20 mouse cellular contexts compared by ENCODE assay signal in the genomic region with DNA sequence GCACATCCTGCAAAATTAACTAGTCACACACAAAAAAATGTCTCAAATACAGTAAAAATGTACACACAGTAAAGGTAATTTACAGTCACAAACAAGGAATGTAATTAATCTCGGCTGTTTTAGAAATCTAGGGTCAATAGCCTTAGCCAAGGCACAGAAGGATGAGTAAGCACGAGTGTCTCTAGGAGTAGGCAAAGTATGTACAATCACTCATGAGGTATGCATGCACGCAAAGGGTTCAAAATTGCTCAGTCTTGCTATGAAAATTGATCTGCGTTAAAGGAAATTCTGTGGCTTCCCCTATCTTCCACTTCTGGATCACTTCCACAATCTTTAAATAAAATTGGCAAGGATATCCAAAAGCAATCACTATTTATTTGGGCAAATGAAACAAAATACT.
"Had no signal": no experiment of that assay in that cellular context is flagged by ENCODE, and none has a peak within 500 bp of the region (broad histone marks: within the 10 kb centered on the region; RNA-seq: fewer than 3 reads in every experiment).

No protein-coding gene starts in this region.

- ATAC-seq: liver, postnatal 0 days; lung, postnatal 0 days; midbrain, embryonic 16.5 days had no signal

- DNase-seq: liver, postnatal 0 days; lung, adult 2 months; lung, postnatal 14 days; lung, postnatal 36 days; midbrain, embryonic 14.5 days; retina, postnatal 1 day; right cerebral cortex, adult 18-20 months; right cerebral cortex, postnatal 25 days; right cerebral cortex, postnatal 4 days; spleen, adult 18-20 months; thymus, adult 2 months; thymus, postnatal 25 days; thymus, postnatal 4 days had no signal

- H3K27me3 ChIP-seq: lung, embryonic 15.5 days; midbrain, embryonic 12.5 days; neural tube, embryonic 13.5 days; neural tube, embryonic 15.5 days; stomach, embryonic 15.5 days had no signal
